Mouse (Mus musculus) small intestine, adult 2 months (tissue): ENCODE measurements at regions not wholly inside any gene's neighbourhood (a gene's known extent, or its start where the extent isn't known, plus 50 kb on each side); places are given as distances from the start of the nearest gene placed in this dataset.

ENCODE experiments used
- H3K27ac ChIP-seq: fragments of 200-500 bp; 2 replicates; pipeline ENCODE4 v1.5.1; 2012; ENCODE audit warnings: low read depth, low read length, control low read depth, inconsistent platforms; ENCODE audit not compliant: insufficient read depth
- H3K27me3 ChIP-seq: fragments of 200-500 bp; 2 replicates; pipeline ENCODE4 v1.6.1; 2012; ENCODE audit warnings: mild to moderate bottlenecking, moderate library complexity, low read length, inconsistent platforms; ENCODE audit not compliant: control insufficient read depth, insufficient read depth
- H3K36me3 ChIP-seq: fragments of 200-500 bp; 2 replicates; pipeline ENCODE4 v1.6.1; 2012; ENCODE audit warnings: mild to moderate bottlenecking, low read length, control low read depth, inconsistent platforms; ENCODE audit not compliant: control insufficient read depth, insufficient read depth
- H3K4me1 ChIP-seq: fragments of 200-500 bp; 2 replicates; pipeline ENCODE4 v1.6.1; 2012; ENCODE audit warnings: low read length, inconsistent platforms, mixed read lengths; ENCODE audit not compliant: control insufficient read depth, insufficient read depth, insufficient read length
- H3K4me3 ChIP-seq: fragments of 200-500 bp; 2 replicates; pipeline ENCODE4 v1.5.1; 2012; ENCODE audit warnings: low read depth, mild to moderate bottlenecking, control low read depth, inconsistent platforms, low read length, moderate library complexity
- CTCF ChIP-seq: fragments of 200-500 bp; IDR thresholded peaks from 2 replicates; pipeline ENCODE4 v1.5.1; 2012; ENCODE audit warnings: low read depth, mild to moderate bottlenecking, control low read depth, inconsistent platforms, low read length, moderate library complexity, mixed read lengths; ENCODE audit not compliant: insufficient replicate concordance, insufficient read length; ENCODE audit errors: extremely low read depth
- POLR2A ChIP-seq: fragments of 200-500 bp; IDR thresholded peaks from 2 replicates; pipeline ENCODE4 v1.6.1; 2012; ENCODE audit warnings: low read depth, mild to moderate bottlenecking, control low read depth, inconsistent platforms, low read length, moderate library complexity
- WGBS: fragments of 180-500 bp; shearing (Covaris S2); methylation state at CpG from one replicate; pipeline ENCODE4 v1.1.7; 2018; 5-methylcytosine and 5-hydroxymethylcytosine counted together

GRCm38 (mm10) chr2:115088421-115089120 lies 433.8 kb upstream of the Dph6 start:
- no peaks in the 10 kb centered on the region for H3K36me3 ChIP-seq
- H3K27ac ChIP-seq = no peak overlapping the region
- WGBS = 79% methylated on average over 4 of the region's 4 CpGs
- no peaks in the 10 kb centered on the region for H3K27me3 ChIP-seq
- H3K4me3 ChIP-seq = no peak overlapping the region
- no peaks in the 10 kb centered on the region for H3K4me1 ChIP-seq
- no peak for TF ChIP-seq POLR2A
- no peak for TF ChIP-seq CTCF

GRCm38 (mm10) chr2:115090430-115091175 lies 435.8 kb upstream of the Dph6 start:
- H3K27me3 ChIP-seq = no peaks in the 10 kb centered on the region
- H3K36me3 ChIP-seq = no peaks in the 10 kb centered on the region
- no peak overlapping the region for H3K27ac ChIP-seq
- no peak overlapping the region for H3K4me3 ChIP-seq
- TF ChIP-seq CTCF = no peak
- no peak for TF ChIP-seq POLR2A
- H3K4me1 ChIP-seq = no peaks in the 10 kb centered on the region
- 59% methylated on average over 12 of the region's 12 CpGs for WGBS

- WGBS = 86% methylated on average over 12 of the region's 12 CpGs
- Histone ChIP-seq H3K4me3 (no peak overlapping the region), H3K4me1 (no peaks in the 10 kb centered on the region), H3K36me3 (no peaks in the 10 kb centered on the region), H3K27me3 (no peaks in the 10 kb centered on the region), H3K27ac (no peak overlapping the region)
- no peak for TF ChIP-seq CTCF
- TF ChIP-seq POLR2A = no peak
Measured at GRCm38 (mm10) chr2:115095351-115095750, 440.6 kb upstream of the Dph6 start.

GRCm38 (mm10) chr2:115101501-115101900 lies 446.7 kb upstream of the Dph6 start:
- Histone ChIP-seq H3K4me1 (no peaks in the 10 kb centered on the region), H3K4me3 (no peak overlapping the region), H3K36me3 (no peaks in the 10 kb centered on the region), H3K27me3 (no peaks in the 10 kb centered on the region), H3K27ac (no peak overlapping the region)
- 78% methylated on average over 3 of the region's 3 CpGs for WGBS
- TF ChIP-seq POLR2A = no peak
- TF ChIP-seq CTCF = no peak

GRCm38 (mm10) chr2:115119429-115120205 lies 461.9 kb upstream of the BC052040 start:
- 71% methylated on average over 9 of the region's 9 CpGs for WGBS
- H3K36me3 ChIP-seq = no peaks in the 10 kb centered on the region
- no peak overlapping the region for H3K4me3 ChIP-seq
- no peaks in the 10 kb centered on the region for H3K27me3 ChIP-seq
- no peaks in the 10 kb centered on the region for H3K4me1 ChIP-seq
- TF ChIP-seq CTCF (no peak), POLR2A (no peak)
- H3K27ac ChIP-seq = no peak overlapping the region

- 69% methylated on average over 3 of the region's 3 CpGs for WGBS
- Histone ChIP-seq H3K4me1 (no peaks in the 10 kb centered on the region), H3K27ac (no peak overlapping the region), H3K4me3 (no peak overlapping the region), H3K27me3 (no peaks in the 10 kb centered on the region), H3K36me3 (no peaks in the 10 kb centered on the region)
- no peak for TF ChIP-seq POLR2A
- no peak for TF ChIP-seq CTCF
Measured at GRCm38 (mm10) chr2:115120206-115120503, 461.4 kb upstream of the BC052040 start.

- H3K4me1 ChIP-seq = no peaks in the 10 kb centered on the region
- no peak overlapping the region for H3K4me3 ChIP-seq
- no peaks in the 10 kb centered on the region for H3K36me3 ChIP-seq
- H3K27ac ChIP-seq = no peak overlapping the region
- TF ChIP-seq CTCF (no peak), POLR2A (no peak)
- WGBS = 77% methylated on average over 6 of the region's 6 CpGs
- H3K27me3 ChIP-seq = no peaks in the 10 kb centered on the region
Measured at GRCm38 (mm10) chr2:115126625-115127369, 454.7 kb upstream of the BC052040 start.
